Mouse (Mus musculus) thymus, adult 2 months (tissue): Measurements from ENCODE around the gene Zpld1. TPM values are rescaled to one million over a fixed set of nuclear protein-coding genes. Genes with fewer than 3 reads are reported as not detected.

Experiments used
- DNase-seq: peaks from one replicate; pipeline ENCODE4 v3.0.0; 2021
- H3K27ac ChIP-seq: fragments of 200-500 bp; 2 replicates; pipeline ENCODE4 v1.5.1; 2012; ENCODE audit warnings: low read length, control low read depth; ENCODE audit not compliant: control insufficient read depth, insufficient read depth
- H3K27me3 ChIP-seq: fragments of 200-500 bp; 2 replicates; pipeline ENCODE4 v1.6.1; 2012; ENCODE audit warnings: mild to moderate bottlenecking, low read length, moderate library complexity, mixed read lengths; ENCODE audit not compliant: control insufficient read depth, insufficient read depth
- H3K36me3 ChIP-seq: fragments of 200-500 bp; 2 replicates; pipeline ENCODE4 v1.6.1; 2012; ENCODE audit warnings: mild to moderate bottlenecking, low read length, moderate library complexity; ENCODE audit not compliant: control insufficient read depth, insufficient read depth
- H3K4me1 ChIP-seq: fragments of 200-500 bp; replicated peaks from 2 replicates; pipeline ENCODE4 v1.6.1; 2012; ENCODE audit warnings: low read length; ENCODE audit not compliant: control insufficient read depth, insufficient read depth
- H3K4me3 ChIP-seq: fragments of 200-500 bp; 2 replicates; pipeline ENCODE4 v1.5.1; 2012; ENCODE audit warnings: mild to moderate bottlenecking, low read length, control low read depth, moderate library complexity; ENCODE audit not compliant: control insufficient read depth, insufficient read depth
- CTCF ChIP-seq: fragments of 200-500 bp; IDR thresholded peaks from 2 replicates; pipeline ENCODE4 v1.5.1; 2012; ENCODE audit warnings: mild to moderate bottlenecking, control low read depth, low read length, moderate library complexity, borderline replicate concordance; ENCODE audit not compliant: control insufficient read depth, poor library complexity, insufficient read depth; ENCODE audit errors: extremely low read depth
- POLR2A ChIP-seq: fragments of 200-500 bp; IDR thresholded peaks from 2 replicates; pipeline ENCODE4 v1.6.1; 2012; ENCODE audit warnings: mild to moderate bottlenecking, low read length, control low read depth, moderate library complexity; ENCODE audit not compliant: control insufficient read depth, poor library complexity, insufficient read depth; ENCODE audit errors: extremely low read depth
- WGBS: fragments of 180-500 bp; shearing (Covaris S2); methylation state at CpG from one replicate; pipeline ENCODE4 v1.1.7; 2018; 5-methylcytosine and 5-hydroxymethylcytosine counted together
- polyA plus RNA-seq: library from polyadenylated mRNA; depleted of rRNA; stranded (reverse); fragments of >200 nt; gene quantifications from 2 replicates; pipeline ENCODE4 v1.2.3, GENCODE M21; 2012; rRNA removed

The Zpld1 gene
- polyA plus RNA-seq: not detected in 2 replicates

GRCm38 (mm10) chr16:55297886-55298285 is at the start of gene Zpld1:
TSS of gene Zpld1 (minus strand) at chr16:55297986.
- no peak within 1 kb of the TSS for H3K4me3 ChIP-seq
- no peaks in the 10 kb centered on the region for H3K4me1 ChIP-seq
- no peak for DNase-seq
- H3K27me3 ChIP-seq: no peaks in the 10 kb centered on the region
- WGBS: 100% methylated on average over 2 of the region's 2 CpGs
- no peak for TF ChIP-seq CTCF
- TF ChIP-seq POLR2A: no peak
- no peaks in the 10 kb centered on the region for H3K36me3 ChIP-seq
- no peak within 1 kb of the TSS for H3K27ac ChIP-seq

- no peak overlapping the region for H3K4me3 ChIP-seq
- DNase-seq: no peak
- H3K27me3 ChIP-seq: no peaks in the 10 kb centered on the region
- TF ChIP-seq POLR2A (no peak), CTCF (no peak)
- WGBS: 80% methylated on average over 3 of the region's 3 CpGs
- no peak overlapping the region for H3K27ac ChIP-seq
- H3K4me1 ChIP-seq: no peaks in the 10 kb centered on the region
- H3K36me3 ChIP-seq: no peaks in the 10 kb centered on the region
Observed at GRCm38 (mm10) chr16:55345644-55346043, 47.9 kb upstream of the Zpld1 start.

- no peak for DNase-seq
- Histone ChIP-seq H3K36me3 (no peaks in the 10 kb centered on the region), H3K27me3 (no peaks in the 10 kb centered on the region), H3K4me3 (no peak overlapping the region), H3K27ac (no peak overlapping the region), H3K4me1 (no peaks in the 10 kb centered on the region)
- no peak for TF ChIP-seq POLR2A
- no peak for TF ChIP-seq CTCF
- 78% methylated on average over 8 of the region's 8 CpGs for WGBS
Observed at GRCm38 (mm10) chr16:55321542-55322514, 24.0 kb upstream of the Zpld1 start.

GRCm38 (mm10) chr16:55316996-55317395 is 19.2 kb upstream of the Zpld1 start:
- H3K4me3 ChIP-seq: no peak overlapping the region
- no peak for DNase-seq
- TF ChIP-seq POLR2A (no peak), CTCF (no peak)
- H3K27ac ChIP-seq: no peak overlapping the region
- H3K4me1 ChIP-seq: no peaks in the 10 kb centered on the region
- H3K36me3 ChIP-seq: no peaks in the 10 kb centered on the region
- H3K27me3 ChIP-seq: no peaks in the 10 kb centered on the region

- TF ChIP-seq POLR2A (no peak), CTCF (no peak)
- no peaks in the 10 kb centered on the region for H3K36me3 ChIP-seq
- WGBS: 87% methylated on average over 3 of the region's 3 CpGs
- no peak overlapping the region for H3K4me3 ChIP-seq
- DNase-seq: no peak
- no peak overlapping the region for H3K27ac ChIP-seq
- H3K4me1 ChIP-seq: no peaks in the 10 kb centered on the region
- H3K27me3 ChIP-seq: no peaks in the 10 kb centered on the region
Observed at GRCm38 (mm10) chr16:55312106-55312505, 14.3 kb upstream of the Zpld1 start.

GRCm38 (mm10) chr16:55282696-55283095 is 15.1 kb downstream of the Zpld1 start:
- WGBS: 92% methylated on average over 2 of the region's 2 CpGs
- no peak for TF ChIP-seq POLR2A
- TF ChIP-seq CTCF: no peak
- H3K4me1 ChIP-seq: no peaks in the 10 kb centered on the region
- no peak overlapping the region for H3K27ac ChIP-seq
- no peak for DNase-seq
- H3K4me3 ChIP-seq: no peak overlapping the region
- no peaks in the 10 kb centered on the region for H3K36me3 ChIP-seq
- H3K27me3 ChIP-seq: no peaks in the 10 kb centered on the region
